Mouse (Mus musculus) stomach, postnatal 0 days (tissue): ENCODE measurements around the gene Enam.

Experiments
- CTCF ChIP-seq: IDR thresholded peaks from 2 replicates; pipeline ENCODE4 v1.5.1; 2016; ENCODE audit warnings: antibody characterized with exemption, low read depth, mild to moderate bottlenecking, moderate library complexity
- EP300 ChIP-seq: optimal IDR thresholded peaks from 2 replicates; pipeline ENCODE3; 2016; ENCODE audit warnings: antibody characterized with exemption

- no peak for TF ChIP-seq CTCF
- no peak for TF ChIP-seq EP300
Observed at GRCm38 (mm10) chr5:88508555-88508954, 20.8 kb downstream of the Enam start.
